Comparison of ENCODE assay signal across 27 mouse cellular contexts in genomic region chr11:34489548-34489947, GRCm38 (mm10).
DNase-seq lines count a peak whose midpoint lies in the region; ATAC-seq and TF ChIP-seq lines count a peak whose summit lies in the region.
"Had no signal": no experiment of that assay in that cellular context is flagged by ENCODE, and none has a peak within 500 bp of the region (broad histone marks: within the 10 kb centered on the region; RNA-seq: fewer than 3 reads in every experiment).

No protein-coding gene starts in this region.

- no peak overlapping the region for H3K9ac ChIP-seq in CH12.LX (ENCODE audit: insufficient read depth, low read depth)
- no peak overlapping the region for H3K9ac ChIP-seq in forebrain, postnatal 0 days
- H3K9ac ChIP-seq: embryonic facial prominence, embryonic 13.5 days; forebrain, embryonic 12.5 days; forebrain, embryonic 15.5 days; heart, embryonic 13.5 days; hindbrain, embryonic 15.5 days; intestine, embryonic 15.5 days had no signal

- no peaks in the 10 kb centered on the region for H3K9me3 ChIP-seq in CH12.LX (replicated peaks; ENCODE audit: low read length)
- H3K9me3 ChIP-seq in forebrain, postnatal 0 days (ENCODE audit: low read length), result no peaks in the 10 kb centered on the region
- H3K9me3 ChIP-seq: embryonic facial prominence, embryonic 10.5 days; embryonic facial prominence, embryonic 13.5 days; forebrain, embryonic 12.5 days; forebrain, embryonic 15.5 days; heart, embryonic 10.5 days; hindbrain, embryonic 15.5 days; intestine, embryonic 15.5 days had no signal

- no peak for TF ChIP-seq RAD21 in CH12.LX (IDR thresholded peaks at IDR 0.05; ENCODE audit: low read depth, low read length)

- no peak for TF ChIP-seq CTCF in CH12.LX (conservative IDR thresholded peaks at IDR 0.05 in 1 of 2, IDR thresholded peaks at IDR 0.05 in 1 of 2; ENCODE audit: low read depth in 2 of 2, low read length in 2 of 2)
- no peak for TF ChIP-seq CTCF in forebrain, postnatal 0 days (IDR thresholded peaks at IDR 0.05; ENCODE audit: low read depth)

- no peak overlapping the region for H3K27ac ChIP-seq in CH12.LX (ENCODE audit: insufficient read depth, low read depth)
- H3K27ac ChIP-seq in forebrain, postnatal 0 days (ENCODE audit: low read depth, low read length), result no peak overlapping the region
- H3K27ac ChIP-seq: embryonic facial prominence, embryonic 10.5 days; embryonic facial prominence, embryonic 13.5 days; forebrain, embryonic 12.5 days; forebrain, embryonic 15.5 days; heart, adult 2 months; heart, embryonic 10.5 days; heart, embryonic 13.5 days; hindbrain, embryonic 15.5 days; intestine, embryonic 15.5 days had no signal

- in situ Hi-C loops in CH12.LX (cut with MboI; ENCODE audit: low pct_ligation_motif_present, low pct_unique_long_range_greater_than_20kb, low sequenced_read_pairs), result no loop called here

- DNase-seq in CD4-positive, CD25-positive, alpha-beta regulatory T cell, adult 2 months (ENCODE audit: low read depth, low spot score), result peak; percentile 12
- no peak for DNase-seq in CH12.LX (ENCODE audit: extremely low read depth)
- no peak for DNase-seq in forebrain, postnatal 0 days
- DNase-seq in cerebellum, postnatal 36 days, result no peak
- DNase-seq in gastrocnemius, postnatal 25 days, result no peak
- DNase-seq: adrenal gland, postnatal 10 days; adrenal gland, postnatal 36 days; cerebellum, adult 11 months; cerebellum, adult 2 months; cerebellum, adult 9-11 months; cerebellum, postnatal 25 days; embryo, embryonic 11 days; gastrocnemius, postnatal 36 days; heart, adult 2 months; heart, postnatal 14 days; heart, postnatal 4 days; kidney, adult 11 months had no signal

- H3K79me2 ChIP-seq in CH12.LX (replicated peaks; ENCODE audit: control insufficient read depth, extremely low read depth, insufficient read depth, poor library complexity, severe bottlenecking), result no peaks in the 10 kb centered on the region

- no peak for TF ChIP-seq EP300 in CH12.LX (IDR thresholded peaks at IDR 0.05; ENCODE audit: low read length)

- H3K4me1 ChIP-seq in CH12.LX (ENCODE audit: control insufficient read depth in 1 of 2, insufficient read depth in 2 of 2), result peaks cover 0 to 25% of the 10 kb centered on the region in 2 experiments; a peak in 2 of 4 replicates
- H3K4me1 ChIP-seq in forebrain, postnatal 0 days (ENCODE audit: insufficient read depth), result no peaks in the 10 kb centered on the region
- H3K4me1 ChIP-seq: embryonic facial prominence, embryonic 10.5 days; embryonic facial prominence, embryonic 13.5 days; forebrain, embryonic 12.5 days; forebrain, embryonic 15.5 days; hindbrain, embryonic 15.5 days; intestine, embryonic 15.5 days had no signal

- dilution Hi-C loops in CH12.LX (cut with MboI; ENCODE audit: extremely low pct_ligation_motif_present, extremely low pct_unique_long_range_greater_than_20kb, low sequenced_read_pairs), result no loop called here

- H3K4me2 ChIP-seq in CH12.LX (ENCODE audit: insufficient read depth, low read depth, poor library complexity, severe bottlenecking), result no peak overlapping the region
- H3K4me2 ChIP-seq in forebrain, postnatal 0 days (ENCODE audit: low read depth), result no peak overlapping the region
- H3K4me2 ChIP-seq: embryonic facial prominence, embryonic 13.5 days; forebrain, embryonic 12.5 days; forebrain, embryonic 15.5 days; heart, embryonic 13.5 days; hindbrain, embryonic 15.5 days; intestine, embryonic 15.5 days had no signal

- no peak overlapping the region for H3K4me3 ChIP-seq in CH12.LX (replicated peaks in 1 of 3; ENCODE audit: low read depth in 2 of 3, low read length in 2 of 3, poor library complexity in 1 of 3)
- H3K4me3 ChIP-seq in forebrain, postnatal 0 days (ENCODE audit: low read depth, low read length), result no peak overlapping the region
- H3K4me3 ChIP-seq: embryonic facial prominence, embryonic 10.5 days; embryonic facial prominence, embryonic 13.5 days; erythroblast, embryonic 14.5 days; forebrain, embryonic 12.5 days; forebrain, embryonic 15.5 days; heart, adult 2 months; heart, embryonic 10.5 days; heart, embryonic 13.5 days; hindbrain, embryonic 15.5 days; intestine, embryonic 15.5 days had no signal

- no peak for TF ChIP-seq POLR2A in CH12.LX (IDR thresholded peaks at IDR 0.05; ENCODE audit: low read depth, low read length)

- 82% methylated on average over 6 of the region's 6 CpGs for WGBS in forebrain, postnatal 0 days

- H3K27me3 ChIP-seq in CH12.LX (replicated peaks), result no peaks in the 10 kb centered on the region
- no peaks in the 10 kb centered on the region for H3K27me3 ChIP-seq in forebrain, postnatal 0 days (ENCODE audit: insufficient read depth, low read length)
- H3K27me3 ChIP-seq: embryonic facial prominence, embryonic 13.5 days; forebrain, embryonic 12.5 days; forebrain, embryonic 15.5 days; heart, embryonic 13.5 days; hindbrain, embryonic 15.5 days; intestine, embryonic 15.5 days had no signal

- peak; percentile 67 for ATAC-seq in inflammation-experienced regulatory T-cells, adult 6 months
- no peak for ATAC-seq in forebrain, postnatal 0 days
- ATAC-seq: forebrain, embryonic 15.5 days; intestine, embryonic 15.5 days had no signal

- peaks cover 57 to 91% of the 10 kb centered on the region in 2 experiments for H3K36me3 ChIP-seq in CH12.LX (replicated peaks in 1 of 2; ENCODE audit: control insufficient read depth in 1 of 2, insufficient read depth in 1 of 2, low read length in 1 of 2)
- no peaks in the 10 kb centered on the region for H3K36me3 ChIP-seq in forebrain, postnatal 0 days (ENCODE audit: insufficient read depth)
- H3K36me3 ChIP-seq: embryonic facial prominence, embryonic 10.5 days; embryonic facial prominence, embryonic 13.5 days; forebrain, embryonic 12.5 days; forebrain, embryonic 15.5 days; heart, embryonic 10.5 days; heart, embryonic 13.5 days; hindbrain, embryonic 15.5 days; intestine, embryonic 15.5 days had no signal

TF ChIP-seq in CH12.LX, 34 proteins besides CTCF, POLR2A, EP300 and RAD21:
- TF ChIP-seq BHLHE40 (IDR thresholded peaks at IDR 0.05; ENCODE audit: low read depth, low read length), result peak; percentile 17; the same call in 1 of the 2 replicates
- no peak for TF ChIP-seq USF2 (conservative IDR thresholded peaks at IDR 0.05; ENCODE audit: low read depth, low read length)
- no peak for TF ChIP-seq GABPA (IDR thresholded peaks at IDR 0.05; ENCODE audit: insufficient replicate concordance, low read depth, low read length)
